Mouse (Mus musculus) left cerebral cortex, postnatal 4 days (tissue): ENCODE results near the gene Tuft1. TPM values are rescaled to one million over a fixed set of nuclear protein-coding genes. Genes with fewer than 3 reads are reported as not detected.
A peak's percentile ranks its signal among the peaks of the same experiment; 100 is the strongest.
"Not testable (repeated sequence)": the region's sequence is repeated elsewhere in the genome, so short reads cannot be mapped to it uniquely, and the experiment has no call there.

ENCODE experiments used
- DNase-seq: peaks from one replicate; pipeline ENCODE4 v3.0.0-alpha.2; 2022
- intact Hi-C: fragments of 180-260 bp; cut with DNase I; formaldehyde crosslinking; loops from one replicate; pipeline ENCODE4 v1.15.1; 2025
- total RNA-seq, 2 experiments: library from RNA; stranded (reverse); gene quantifications; 2 replicates each; pipeline ENCODE4 v1.2.3; 2021

Tuft1 gene
- total RNA-seq, 2 experiments from 2014 or later, result 2.3 to 2.9 TPM

DNA sequence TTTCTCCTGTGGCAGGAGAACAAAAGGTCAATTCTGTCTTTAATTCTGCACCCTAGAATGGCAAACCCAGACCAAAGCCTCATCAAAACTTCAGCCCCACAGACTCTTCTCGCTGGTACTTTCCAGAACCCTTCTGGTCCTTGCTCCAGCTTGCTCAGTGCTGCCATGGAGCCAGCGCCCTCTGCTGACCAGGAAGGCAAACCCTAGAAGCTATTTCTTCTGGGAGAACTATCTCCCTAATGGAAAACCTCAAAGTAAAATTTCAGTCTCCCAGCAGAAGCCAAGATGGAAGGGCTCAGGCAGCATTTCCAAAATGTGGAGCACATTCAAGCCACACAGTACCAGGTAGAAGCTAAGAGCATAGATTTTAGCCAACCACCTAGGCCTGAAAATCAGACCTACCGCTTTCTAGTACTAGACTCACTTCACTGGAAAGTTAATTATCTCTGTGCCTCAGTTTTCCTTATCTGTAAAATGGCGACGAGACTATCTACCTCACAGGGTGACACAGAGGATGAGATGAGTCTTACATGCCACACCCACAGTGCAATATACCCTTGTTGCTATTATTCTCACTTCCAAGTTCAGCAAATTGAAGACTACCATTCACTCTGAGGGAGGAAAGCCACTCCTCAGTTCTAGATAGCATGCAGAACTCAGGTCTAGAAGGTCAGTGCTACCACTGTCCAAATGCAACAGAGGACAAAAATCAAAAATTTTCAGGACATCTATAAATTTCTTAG lies 6.6 kb upstream of the Tuft1 start:
- DNase-seq, intact Hi-C loops: not testable (repeated sequence)

DNA sequence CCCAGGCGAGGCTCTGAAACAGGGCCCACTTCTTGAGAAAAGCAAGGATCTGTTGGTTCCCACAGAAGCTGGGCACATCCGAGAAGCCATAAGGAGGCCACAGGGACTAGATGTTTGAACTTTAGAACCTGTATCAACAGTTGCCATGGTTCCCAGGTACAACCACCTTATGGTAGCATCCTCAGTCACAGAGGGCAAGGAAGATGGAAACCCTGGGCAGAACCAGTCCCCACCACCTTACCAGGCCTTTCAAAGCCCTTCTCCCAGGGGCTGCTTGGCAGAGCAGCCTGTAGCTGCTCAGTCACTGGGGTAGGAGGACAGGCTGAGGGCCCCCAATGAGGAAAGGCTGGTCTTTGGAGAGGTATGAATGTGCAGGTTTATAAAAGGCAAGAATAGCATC lies 2.2 kb upstream of the Tuft1 start:
- intact Hi-C loops, DNase-seq: not testable (repeated sequence)

DNA sequence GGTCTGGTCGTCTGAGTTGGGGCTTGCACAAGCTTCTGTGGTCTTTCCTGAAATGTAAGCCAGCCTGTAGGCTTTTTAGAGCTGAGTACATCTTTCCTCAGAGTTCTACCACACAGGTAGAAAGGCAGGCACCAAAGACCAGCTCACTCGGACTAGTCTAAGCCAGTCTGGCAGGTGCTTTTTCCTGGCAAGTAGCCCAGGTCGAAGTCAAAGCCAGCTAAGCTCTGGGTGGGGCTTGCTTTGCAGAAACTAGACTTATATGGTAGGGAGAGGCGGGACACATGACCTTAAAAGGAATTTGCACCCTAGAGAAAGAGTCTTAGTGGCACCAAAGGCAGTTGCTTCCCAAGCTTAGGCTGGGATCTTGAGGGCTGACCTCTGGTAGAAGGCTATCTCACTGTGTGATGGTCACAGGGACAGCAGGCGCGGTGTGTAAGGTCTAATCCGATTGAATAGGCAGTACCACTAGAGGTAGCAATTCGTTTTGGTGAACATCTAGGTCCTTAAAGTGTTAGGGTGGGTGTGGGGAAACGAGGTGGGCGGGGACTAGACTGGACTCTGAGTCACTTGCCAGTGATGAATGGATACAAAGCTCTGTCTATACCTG lies 573 bp upstream of the Tuft1 start:
- intact Hi-C loops, DNase-seq: not testable (repeated sequence)

DNA sequence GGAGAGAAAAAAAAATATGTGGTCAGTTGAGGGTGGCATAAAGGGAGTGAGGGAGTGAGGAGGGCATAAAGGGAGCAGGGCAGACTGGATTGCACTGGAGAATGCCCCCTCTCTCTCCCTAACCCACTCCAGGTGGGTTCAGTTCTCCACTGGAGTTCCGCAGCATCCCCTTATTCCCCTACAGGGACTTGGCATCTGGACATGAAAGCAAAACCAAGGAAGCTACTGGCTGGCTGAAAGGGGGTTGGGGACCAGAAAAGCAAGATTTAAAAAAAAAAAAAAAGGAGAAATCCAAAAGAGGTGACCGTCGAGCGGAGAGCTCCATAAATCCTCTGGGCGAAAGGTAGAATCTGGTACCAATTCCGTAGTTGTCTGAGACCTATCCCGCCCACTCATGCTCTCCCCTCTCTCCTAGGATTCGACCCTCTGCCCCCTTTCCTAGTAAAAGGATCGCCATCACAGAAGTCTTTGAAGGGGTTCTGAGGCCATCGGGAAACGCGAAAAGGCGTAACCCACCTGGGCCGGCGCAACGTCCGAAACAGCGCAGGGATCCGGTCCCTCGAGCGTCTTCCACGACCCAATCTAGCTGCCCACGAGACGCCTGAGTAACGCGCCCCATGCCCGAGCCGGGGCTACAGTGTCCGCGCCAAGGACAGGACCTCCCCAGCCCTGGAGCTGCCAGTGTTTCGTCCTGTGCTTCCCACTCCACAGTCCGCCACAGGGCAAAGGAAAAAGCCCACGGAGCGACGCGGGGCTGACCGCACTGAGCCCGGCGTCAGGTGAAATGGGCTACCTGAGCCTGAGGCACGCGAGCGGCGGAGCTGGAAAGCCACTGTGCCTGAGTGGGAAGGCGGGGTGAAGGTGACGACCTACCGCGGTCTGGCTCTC lies 576 bp downstream of the Tuft1 start:
- intact Hi-C loops, DNase-seq: not testable (repeated sequence)

DNA sequence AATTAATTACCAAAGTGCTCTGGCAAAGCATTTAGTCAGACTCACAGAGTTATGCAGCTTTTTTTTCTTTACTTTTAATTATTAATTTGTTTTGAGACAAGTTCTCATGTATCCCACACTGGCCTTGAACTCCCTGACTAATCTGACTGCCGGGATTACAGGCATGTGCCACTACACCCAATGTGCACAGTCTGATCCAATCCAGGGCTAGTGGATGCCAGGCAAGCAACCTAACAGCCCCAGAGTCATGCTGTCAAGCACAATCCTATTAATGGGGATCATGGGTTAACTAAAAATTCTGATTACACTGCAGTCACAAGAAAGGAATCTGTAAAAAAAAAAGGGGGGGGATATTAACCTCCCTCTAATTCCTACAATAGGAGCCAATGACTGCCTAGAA lies 4.7 kb downstream of the Tuft1 start:
- intact Hi-C loops, DNase-seq: not testable (repeated sequence)

DNA sequence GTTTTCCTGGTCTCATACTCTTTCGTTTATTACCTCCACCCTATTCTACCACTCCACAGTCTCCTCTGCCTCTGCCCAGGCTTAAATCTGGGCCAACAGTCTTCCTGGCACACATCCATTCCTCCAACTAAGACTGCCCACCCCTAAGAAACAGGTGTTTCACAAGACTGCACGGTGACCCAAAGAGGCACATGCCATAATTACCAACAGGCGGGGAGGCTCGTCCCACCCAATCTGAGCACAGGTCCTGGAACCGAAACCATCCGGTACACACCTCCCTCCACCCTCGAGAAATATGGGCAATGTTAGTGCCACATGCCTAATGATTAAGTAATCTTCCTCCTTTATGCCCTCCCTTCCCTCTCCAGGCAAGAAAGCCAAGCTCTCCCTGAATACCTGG lies 8.3 kb downstream of the Tuft1 start:
- no peak for DNase-seq
- intact Hi-C loops, result no loop called here

DNA sequence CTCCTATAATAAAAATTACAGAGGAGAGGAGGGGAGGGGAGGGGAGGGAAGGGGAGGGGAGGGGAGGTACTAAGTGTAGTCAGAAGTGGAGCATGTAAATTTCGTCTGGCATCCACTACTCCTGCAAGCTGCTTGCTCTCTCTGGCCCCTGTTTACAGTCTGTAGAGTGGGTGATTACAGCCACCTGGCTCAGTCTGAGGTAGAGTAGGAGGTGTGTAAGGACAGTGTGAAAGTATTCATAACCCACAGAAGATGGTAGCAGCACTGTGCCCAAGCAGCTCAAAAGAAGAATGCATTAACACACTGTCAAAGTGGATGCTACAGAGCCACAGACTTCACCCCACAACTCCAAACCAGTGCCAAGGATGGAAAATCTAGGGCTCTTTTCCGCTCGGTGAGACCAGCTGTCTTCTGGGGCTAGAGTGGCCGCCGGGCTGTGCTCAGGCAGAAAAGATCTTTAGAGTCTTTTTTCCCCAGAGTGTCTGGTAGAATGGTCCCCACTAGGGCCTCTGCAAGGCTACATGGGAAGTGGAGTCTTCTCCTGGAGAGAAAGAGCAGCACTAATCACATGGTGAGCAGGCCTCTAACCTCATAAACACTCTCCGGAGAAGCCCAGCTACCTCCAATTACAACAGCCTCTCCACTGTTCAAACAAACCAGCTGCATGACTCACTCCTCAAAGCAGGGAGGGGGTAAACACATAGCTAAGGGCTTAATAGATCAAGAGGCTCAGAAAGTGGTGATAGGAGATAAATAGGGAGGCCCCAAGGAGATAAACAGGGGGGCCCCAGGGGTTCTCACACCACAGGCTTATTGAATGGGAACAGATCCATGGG lies 9.7 kb downstream of the Tuft1 start:
- no peak for DNase-seq
- intact Hi-C loops, result no loop called here

DNA sequence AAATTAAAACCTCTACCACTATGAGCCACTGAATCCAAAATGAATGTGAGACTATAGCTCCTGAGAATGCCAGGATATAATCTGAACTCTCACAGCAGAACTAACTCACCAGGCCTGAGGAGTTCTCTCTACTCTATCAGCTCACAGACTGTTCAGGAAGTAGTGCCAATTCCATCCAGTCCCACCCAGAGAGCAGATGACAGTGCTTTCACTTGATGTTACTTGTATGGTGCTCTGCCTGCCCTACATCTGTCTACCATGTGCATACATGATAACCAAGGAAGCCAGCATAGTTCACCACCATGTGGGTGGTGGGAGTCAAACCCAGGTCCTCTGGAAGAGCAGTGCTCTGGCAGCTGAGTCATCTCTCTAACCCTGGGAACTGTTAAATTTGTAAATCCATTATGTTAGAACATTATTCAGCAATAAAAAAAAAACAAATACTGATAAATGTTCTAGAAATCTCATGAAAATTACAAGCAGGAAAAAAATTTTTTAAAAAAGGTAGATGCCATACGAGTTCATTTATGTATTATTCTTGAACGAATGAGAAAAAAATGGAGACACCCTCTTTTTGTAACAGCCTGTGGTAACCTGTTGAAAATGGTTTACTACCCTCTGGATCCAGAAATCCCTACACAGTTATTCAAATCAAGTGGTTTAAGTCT lies 16.0 kb downstream of the Tuft1 start, which contains the start of gene Gm10972:
Gene Gm10972 (plus strand): TSS at position 618 of the 668 bp plus-strand sequence.
- intact Hi-C loops, DNase-seq: not testable (repeated sequence)

DNA sequence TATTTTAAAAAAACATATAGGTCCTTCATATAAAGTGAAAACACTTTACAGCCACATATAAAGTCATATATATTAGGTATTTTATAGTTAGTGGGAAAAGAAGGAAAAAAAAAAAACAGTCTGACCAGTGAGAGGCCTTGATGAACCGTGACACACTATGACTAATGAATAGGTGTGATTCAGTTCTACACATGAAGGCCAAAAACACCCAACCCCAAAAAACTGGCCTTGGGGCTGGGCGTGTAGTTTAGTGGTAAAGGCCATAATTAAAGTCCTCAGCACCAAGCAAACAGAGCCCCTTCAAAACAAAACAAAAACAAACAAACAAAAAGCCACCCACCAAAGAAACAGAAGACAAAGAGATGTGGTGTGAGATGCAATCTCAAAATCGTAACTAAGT lies 28.8 kb downstream of the Tuft1 start:
- no peak for DNase-seq
- intact Hi-C loops, result no loop called here

DNA sequence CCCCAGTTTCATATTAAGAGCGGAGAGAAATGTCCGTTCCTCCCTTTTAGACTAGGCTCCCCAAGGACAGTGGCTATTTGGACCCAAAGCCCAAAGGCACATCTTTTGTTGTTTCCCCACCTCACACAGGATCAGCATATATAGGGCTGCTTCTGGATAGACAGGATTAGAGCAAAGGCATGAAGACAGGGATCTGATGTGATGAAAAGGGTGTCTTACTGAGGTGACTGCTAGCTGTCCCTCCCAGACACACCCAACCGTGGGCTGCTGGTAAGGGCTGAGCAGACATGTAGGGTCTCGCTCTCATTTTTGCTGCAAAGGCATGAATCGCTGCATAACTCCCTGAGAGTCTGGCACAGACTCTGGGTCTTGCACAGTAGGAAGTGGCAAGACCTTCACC lies 30.0 kb downstream of the Tuft1 start:
- intact Hi-C loops, result no loop called here
- DNase-seq, result no peak

DNA sequence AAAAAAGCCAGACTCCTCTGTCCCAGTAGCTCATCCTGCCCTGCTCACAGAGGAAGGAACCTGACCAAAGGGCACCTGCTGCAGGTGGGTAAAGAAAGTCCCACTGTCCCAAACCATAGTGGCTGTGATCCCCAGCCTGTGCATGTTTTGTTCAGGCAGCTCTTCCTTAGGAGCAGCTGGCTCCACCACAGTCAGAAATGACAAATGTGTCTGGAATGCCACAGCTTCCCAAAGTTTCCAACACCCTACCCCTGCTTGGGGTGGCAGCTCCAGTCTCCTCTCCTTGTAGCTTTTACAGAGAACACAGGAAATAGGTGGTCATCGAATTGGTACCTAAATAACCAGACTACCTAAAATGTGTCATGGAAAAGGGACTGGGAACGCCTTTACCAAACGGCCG lies 34.4 kb downstream of the Tuft1 start:
- DNase-seq, result no peak
- intact Hi-C loops, result no loop called here

DNA sequence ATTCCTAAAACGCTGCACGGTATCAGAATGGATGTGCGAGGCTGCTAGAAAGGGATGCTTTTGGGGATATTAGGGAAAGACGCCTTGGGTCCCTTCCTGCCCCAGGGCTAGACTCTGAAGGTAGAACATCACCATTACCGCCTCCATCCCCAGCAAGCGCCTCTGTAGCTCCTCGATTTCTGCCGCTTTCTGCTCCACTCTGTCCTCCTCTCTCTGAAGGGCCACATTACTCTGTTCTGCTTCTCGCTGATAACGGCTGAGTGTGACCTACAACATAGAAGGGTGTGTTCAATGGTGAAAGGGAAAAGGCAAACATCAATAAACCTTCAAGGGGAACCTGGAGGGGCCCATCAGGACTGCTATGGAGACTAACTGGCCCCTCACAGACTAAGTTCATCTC lies 36.1 kb downstream of the Tuft1 start:
- intact Hi-C loops, result no loop called here
- DNase-seq, result no peak

DNA sequence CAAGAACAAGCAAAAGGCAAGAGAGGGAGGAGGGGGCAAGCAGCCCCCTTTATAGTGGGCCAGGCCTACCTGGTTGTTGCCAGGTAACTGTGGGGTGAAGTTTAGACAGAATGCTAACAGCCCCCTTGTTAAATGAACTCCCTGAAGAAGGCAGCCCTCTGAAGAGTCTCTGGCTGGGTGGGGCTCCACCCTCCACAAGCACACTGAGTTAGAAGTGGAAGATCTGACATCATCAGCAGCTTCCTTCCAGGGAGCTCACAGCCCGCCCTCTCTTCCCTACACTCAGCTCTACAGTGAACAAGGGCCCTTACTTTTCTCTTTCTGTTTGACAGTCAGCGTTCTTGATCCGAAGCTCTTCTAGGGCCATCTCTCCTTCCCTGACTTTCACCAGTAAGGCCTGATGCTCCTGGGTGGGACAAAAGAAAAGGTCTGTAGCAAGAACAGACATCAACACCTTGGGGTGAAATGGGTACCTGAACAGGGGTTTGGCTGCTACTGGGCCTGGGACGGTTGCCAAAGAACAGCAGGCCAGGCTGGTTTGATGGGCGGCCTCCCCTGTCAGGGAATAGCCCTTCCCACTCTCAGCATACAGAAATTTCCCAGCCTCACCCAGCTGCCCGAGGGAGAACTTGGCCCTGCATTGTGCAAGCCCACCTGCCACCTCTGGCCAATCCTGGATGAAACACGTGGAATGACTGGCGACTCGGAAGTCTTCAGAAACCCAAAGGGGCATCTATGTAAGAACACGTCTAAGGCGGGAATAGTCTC lies 36.7 kb downstream of the Tuft1 start:
- intact Hi-C loops, result no loop called here
- no peak for DNase-seq

DNA sequence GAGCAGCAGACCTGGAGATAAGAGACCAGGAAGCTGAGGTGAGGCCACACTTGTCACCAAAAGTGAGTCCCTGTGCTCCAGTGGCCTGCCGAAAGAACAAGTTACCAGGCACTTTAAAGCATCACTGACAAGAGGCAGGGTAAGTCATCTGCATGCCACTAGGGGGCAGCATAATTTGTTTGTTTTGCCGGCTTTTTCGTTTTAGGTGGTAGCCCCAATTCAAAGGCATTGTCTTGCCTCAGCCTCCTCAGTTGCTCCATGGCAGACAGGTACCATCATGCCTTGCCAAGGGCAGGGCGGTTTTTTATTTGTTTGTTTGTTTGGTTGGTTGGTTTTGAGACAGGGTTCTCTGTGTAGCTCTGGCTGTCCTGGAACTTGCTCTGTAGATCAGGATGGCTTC lies 42.0 kb downstream of the Tuft1 start:
- peak; percentile 3 for DNase-seq
- intact Hi-C loops, result no loop called here

DNA sequence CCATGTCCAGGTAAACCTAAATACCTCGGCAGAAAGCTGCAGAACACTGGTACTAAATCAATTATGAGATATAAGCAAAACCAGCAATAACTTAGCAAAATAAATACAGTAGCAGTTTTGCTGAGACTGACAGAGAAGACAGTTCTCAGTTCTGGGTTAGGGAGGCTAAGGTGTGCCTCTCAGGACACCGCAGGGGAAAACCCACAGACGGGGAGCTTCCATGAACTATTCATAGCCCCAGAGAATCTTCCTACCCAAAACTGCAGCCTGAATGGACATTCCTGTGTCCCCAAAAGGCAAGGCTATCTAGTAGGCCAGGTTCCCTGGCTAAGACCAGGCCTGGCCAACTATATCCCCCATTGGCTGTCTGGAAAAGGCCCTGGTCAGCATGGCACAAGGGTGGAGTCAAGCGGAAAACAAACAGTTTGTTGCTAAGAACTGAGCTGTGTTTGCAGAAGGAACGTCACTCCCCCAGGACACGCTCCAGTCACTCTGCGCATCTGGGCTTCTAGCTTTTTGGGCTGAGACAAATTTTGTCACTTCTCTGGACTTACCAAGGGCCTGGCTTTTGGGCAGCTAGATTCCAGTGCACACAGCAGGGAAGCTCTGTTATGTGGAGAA lies 45.3 kb downstream of the Tuft1 start:
- intact Hi-C loops, result no loop called here

DNA sequence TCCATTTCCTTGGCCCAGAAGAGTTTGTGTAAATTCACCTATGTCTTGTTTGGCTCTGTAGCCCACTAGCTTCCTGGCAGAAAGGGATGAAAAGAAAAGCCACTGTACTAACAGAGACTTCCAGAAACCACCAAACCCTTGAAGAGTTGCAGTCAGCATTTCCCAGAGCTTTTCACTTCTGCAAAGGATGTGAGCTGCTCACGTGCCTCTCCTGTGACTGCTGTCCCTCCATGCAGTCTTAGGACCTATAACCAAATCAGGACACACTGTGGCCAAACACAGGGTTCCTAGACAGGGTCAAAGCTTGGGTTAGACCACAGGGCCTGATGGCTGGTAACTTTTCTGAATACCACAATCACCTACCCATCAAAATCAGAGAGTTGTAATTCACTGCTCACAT lies 46.4 kb downstream of the Tuft1 start:
- intact Hi-C loops, result no loop called here
- no peak for DNase-seq

More for the DNA sequence above, 45.3 kb downstream of the Tuft1 start:
- peak; percentile 3 for DNase-seq

DNA sequence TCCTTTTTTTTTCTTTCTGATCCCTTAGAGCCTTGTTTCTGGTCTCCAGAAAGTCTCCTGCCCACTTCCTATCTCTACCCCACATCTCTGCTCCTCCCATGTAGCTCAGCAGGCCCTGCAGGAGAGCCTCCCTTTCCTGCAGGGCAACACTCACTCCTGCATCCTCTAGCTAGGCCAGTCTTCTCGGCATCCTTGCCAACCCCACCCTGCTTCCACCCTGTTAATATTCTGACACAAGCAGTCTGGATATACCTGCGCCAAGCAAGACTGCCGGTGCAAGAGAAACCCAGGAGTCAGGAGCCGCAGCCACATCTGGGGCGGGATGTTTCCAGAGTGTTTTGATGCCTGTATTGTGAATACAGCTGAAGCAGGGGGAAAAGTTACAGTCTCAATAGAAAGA lies 46.8 kb downstream of the Tuft1 start:
- intact Hi-C loops, result no loop called here
- no peak for DNase-seq

DNA sequence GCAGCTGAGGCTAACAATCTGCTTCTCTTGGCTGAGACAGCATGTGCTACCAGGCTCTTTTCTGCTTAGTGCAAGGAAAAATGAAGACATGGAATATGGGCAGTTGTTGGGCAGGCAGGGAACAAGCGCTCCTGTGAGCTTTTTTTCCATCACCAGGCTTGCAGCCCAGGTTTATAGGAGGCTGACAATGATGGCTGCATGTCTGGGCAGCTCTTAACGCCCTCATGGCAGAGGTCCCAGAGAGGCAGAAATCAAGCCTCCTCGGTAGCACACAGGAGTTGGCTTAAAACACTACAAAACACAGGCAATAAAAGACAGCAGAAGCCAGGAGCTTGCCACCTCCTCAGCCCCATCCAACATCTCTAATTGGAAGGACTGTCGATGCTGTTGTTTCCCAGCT lies 47.3 kb downstream of the Tuft1 start:
- DNase-seq, result peak; percentile 28
- intact Hi-C loops, result no loop called here

DNA sequence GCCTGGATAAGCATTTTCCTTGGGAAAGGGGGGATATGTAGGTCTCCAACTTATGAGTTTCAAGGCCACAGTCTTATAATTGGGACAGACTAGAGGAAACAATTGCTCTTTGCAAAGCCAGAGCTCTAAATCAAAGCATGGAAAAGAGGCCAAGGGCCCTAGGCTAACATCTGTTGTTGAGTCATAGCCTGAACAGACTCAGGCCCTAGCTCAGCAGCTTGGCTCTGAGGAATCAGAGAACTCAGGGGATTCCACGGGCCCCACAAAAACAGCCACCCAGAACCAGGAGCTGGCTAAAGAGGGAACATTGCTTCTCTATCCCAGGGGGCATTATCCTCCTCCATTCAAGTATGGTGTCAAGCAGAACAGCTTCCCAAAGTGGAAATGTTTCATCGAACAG lies 48.1 kb downstream of the Tuft1 start:
- peak; percentile 19 for DNase-seq

More for the DNA sequence above, 48.1 kb downstream of the Tuft1 start:
- intact Hi-C loops, result no loop called here
